Mouse (Mus musculus) mesoderm, embryonic 11.5 days (tissue): ENCODE measurements around the gene Ttc28.
A peak's percentile ranks its signal among the peaks of the same experiment; 100 is the strongest.

Experiments
- DNase-seq: peaks from one replicate; pipeline ENCODE4 v3.0.0-alpha.2; 2012; ENCODE audit warnings: low read depth, low spot score

Ttc28 gene

GRCm38 (mm10) chr5:111205817-111206216, 326.2 kb downstream of the Ttc28 start:
- no peak for DNase-seq

GRCm38 (mm10) chr5:111207924-111208659, 328.5 kb downstream of the Ttc28 start:
- DNase-seq = peak; percentile 74

- peak; percentile 68 for DNase-seq
Measured at GRCm38 (mm10) chr5:111208660-111208969, 329.0 kb downstream of the Ttc28 start.

DNA sequence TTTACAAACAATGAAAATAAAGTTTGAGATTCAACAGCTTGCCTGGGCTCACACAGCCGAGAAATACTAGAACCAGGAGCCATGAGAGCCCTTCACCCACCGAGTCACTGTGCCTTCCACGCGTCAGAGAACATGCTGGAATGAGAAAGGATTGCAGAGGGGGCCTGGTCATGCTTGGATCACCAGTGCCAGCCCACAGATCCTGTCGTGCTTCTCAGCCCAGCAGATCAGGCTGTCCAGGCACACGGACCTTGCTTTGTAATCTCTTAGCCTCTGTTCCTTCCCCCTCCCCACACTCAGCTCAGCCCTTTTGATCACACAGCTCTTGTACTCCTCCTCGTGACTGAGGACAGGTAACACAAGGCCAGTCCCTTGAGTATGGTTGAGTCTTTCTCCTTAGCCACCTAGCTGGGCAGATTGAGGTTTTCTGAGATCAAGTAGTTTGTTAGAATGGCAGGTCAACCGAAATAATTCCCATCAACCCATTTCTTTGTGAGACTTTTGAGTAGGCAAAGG, 334.4 kb downstream of the Ttc28 start:
- DNase-seq = no peak

- no peak for DNase-seq
Measured at GRCm38 (mm10) chr5:111214890-111215289, 335.3 kb downstream of the Ttc28 start.

DNA sequence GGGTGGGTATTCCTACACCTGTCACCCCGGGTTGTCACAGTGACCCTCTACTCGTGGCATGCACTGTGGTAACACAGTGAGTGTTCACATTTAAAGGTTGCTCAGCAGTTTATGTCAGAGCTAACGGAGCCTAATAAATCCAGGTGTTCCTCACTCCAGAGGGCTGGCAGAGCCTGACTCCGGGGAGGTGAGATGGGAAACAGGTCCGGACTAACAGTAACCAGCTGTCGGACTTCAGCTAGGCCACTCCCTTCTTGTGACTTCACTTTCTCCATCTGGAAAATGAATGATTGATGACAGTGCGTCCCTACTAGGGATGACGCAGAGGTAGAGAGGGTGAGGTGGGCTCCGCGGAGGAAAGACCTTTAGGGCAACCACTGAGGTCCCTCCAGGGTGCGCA, 336.1 kb downstream of the Ttc28 start:
- DNase-seq = peak; percentile 63

GRCm38 (mm10) chr5:111216166-111216565, 336.6 kb downstream of the Ttc28 start:
- DNase-seq = no peak

- DNase-seq = no peak
Measured at GRCm38 (mm10) chr5:111217447-111218110, 338.0 kb downstream of the Ttc28 start.

DNA sequence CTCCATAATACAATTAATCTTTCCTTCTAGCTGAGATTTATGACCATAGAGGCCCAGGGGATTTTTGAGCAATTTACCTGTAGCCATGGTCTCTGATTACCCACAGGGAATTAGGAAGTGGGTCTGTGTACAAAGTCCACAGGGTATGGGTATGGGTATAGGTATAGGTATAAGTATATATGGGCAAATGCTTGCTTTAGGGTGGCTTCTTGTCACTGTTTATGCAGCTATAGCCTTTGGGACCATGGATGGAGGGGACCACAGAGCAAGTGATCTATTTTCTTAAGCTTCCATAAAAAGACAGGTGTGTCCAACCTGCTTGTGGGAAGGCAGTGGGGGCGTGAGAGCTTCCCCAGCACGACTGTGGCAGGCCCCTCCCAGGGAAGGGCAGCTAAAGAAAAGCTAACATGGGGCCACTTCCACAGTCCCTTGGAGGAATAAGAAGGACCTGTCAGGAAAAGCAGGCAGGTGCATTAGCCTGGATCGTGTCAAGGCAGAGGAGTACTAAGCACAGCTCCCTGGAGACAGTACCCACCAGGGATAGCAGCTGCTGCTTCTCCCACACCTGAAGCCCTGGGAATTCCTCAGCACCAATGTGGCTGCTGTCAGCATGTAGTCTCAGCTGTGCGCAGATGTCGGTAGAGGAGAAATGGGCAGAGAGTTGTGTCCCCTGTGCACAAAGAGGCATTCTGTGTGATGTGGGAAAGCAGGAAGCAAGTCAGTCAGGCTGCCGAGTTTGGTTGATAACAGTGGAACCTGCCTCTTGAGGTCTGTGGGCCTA, 338.7 kb downstream of the Ttc28 start:
- DNase-seq = no peak

- no peak for DNase-seq
Measured at GRCm38 (mm10) chr5:111218998-111219397, 339.4 kb downstream of the Ttc28 start.

DNA sequence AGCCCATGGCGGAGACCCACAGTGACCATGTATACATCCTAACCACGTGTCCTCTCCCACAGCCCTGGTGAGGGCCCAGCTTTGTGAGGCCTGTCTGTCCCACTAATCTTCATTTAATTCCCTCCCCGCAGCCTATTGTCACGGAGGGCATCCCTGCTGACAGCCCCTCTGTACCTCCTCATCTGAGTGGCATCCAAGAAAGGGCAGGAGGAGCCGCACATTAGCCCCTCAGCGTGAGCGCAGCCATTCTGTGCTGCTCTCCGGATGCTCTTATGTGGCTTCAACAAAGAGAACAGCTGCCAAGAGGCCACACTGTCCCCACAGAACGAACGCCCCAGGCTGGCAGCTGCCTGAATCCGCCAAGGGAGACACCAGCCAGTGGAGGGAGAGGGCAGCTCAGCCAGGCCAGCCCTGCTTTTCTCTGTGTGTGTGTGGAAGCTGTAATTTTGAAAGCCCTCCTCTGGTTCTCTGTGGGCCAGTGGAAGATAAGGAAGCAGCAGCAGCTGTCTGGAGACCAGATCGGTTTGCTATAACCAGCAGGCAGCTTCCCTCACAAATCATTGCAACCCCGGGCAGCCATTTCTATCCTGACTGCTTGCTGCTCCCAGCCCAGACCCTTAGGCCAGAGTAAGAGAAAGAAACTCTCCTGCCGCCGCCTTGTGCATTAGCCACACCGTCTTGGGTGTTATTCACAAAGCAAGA, 341.2 kb downstream of the Ttc28 start:
- peak; percentile 80 for DNase-seq

GRCm38 (mm10) chr5:111222820-111223219, 343.2 kb downstream of the Ttc28 start:
- DNase-seq = no peak

GRCm38 (mm10) chr5:111225306-111225705, 345.7 kb downstream of the Ttc28 start:
- DNase-seq = peak; percentile 61

DNA sequence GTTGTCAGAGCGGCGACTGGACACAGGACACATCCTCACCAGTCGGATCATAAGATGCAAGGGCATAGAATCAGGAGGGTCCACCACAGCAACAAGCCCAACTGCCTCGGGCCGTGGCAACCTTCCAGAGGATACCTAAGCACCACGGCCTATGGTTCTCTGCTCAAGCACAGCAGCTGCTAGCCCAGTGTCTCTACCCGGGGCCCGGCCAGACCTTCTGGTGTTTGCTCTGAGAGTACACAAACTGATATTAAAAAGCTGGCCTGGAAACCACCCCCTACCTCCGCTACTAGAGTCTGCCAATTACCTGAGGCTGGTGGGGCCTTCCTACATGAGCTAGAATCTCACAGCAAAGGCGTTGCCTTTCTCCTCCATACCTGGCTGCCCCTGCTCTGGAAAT, 346.9 kb downstream of the Ttc28 start:
- DNase-seq = no peak

- DNase-seq = peak; percentile 63
Measured at GRCm38 (mm10) chr5:111227850-111228249, 348.2 kb downstream of the Ttc28 start.

GRCm38 (mm10) chr5:111228302-111229040, 348.9 kb downstream of the Ttc28 start:
- peak; percentile 64 for DNase-seq

GRCm38 (mm10) chr5:111229041-111229394, 349.4 kb downstream of the Ttc28 start:
- DNase-seq = no peak

DNA sequence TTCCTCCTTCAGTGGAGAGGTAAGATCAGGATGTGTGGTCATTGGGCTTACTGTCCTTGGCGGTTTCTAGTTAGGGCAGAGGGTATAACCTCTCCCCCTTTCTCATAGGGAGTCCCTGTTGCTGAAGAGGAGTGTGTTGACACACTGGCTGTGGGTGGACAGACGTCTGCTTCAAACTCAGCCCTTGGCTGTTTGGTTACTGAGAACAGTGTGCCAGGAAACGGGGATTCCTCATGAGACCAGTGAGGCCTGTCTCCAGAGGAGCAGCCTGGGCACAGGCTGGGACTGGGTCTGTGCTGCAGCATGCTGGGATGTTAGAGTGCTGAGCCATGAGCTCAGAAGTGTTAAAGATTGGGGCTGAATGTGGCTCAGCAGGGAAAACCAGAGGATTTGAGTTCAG, 350.1 kb downstream of the Ttc28 start:
- no peak for DNase-seq

DNA sequence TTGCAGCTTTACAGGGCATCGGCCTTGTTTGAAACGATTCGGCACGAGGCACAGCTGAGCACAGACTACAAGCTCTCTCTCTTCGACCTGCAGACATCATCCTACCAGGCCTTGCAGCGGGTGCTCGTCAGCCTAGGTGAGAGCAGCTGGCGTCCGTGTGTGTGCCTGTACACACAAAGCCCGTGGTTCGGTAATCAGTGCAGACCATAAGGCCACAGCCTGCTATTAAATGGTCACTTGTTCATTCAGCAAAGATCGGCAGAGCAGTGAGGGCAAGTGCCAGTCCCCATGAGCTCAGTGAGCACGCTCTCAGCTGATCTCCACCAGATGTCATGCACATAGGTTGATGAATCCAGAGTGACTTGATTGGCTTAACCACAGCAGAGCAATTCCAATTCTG, 351.4 kb downstream of the Ttc28 start:
- no peak for DNase-seq

DNA sequence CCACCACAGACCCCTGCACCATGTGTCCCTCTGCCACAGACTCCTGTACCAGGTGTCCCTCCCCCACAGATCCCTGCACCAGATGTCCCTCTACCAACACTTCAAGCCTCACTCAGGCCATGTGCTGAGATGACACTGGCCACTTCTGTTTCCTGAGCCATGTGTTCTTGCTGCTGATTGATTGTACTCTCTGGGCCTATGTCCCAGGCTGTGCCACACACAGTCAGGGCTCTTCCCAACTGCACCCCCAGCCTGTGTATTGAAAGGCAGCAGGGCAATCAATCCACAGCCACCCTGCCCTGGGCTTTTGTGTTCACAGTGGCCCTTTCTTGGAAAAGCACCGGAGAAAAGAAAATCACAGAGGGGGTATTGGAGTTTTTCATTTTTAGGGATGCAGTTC, 352.2 kb downstream of the Ttc28 start:
- no peak for DNase-seq

DNA sequence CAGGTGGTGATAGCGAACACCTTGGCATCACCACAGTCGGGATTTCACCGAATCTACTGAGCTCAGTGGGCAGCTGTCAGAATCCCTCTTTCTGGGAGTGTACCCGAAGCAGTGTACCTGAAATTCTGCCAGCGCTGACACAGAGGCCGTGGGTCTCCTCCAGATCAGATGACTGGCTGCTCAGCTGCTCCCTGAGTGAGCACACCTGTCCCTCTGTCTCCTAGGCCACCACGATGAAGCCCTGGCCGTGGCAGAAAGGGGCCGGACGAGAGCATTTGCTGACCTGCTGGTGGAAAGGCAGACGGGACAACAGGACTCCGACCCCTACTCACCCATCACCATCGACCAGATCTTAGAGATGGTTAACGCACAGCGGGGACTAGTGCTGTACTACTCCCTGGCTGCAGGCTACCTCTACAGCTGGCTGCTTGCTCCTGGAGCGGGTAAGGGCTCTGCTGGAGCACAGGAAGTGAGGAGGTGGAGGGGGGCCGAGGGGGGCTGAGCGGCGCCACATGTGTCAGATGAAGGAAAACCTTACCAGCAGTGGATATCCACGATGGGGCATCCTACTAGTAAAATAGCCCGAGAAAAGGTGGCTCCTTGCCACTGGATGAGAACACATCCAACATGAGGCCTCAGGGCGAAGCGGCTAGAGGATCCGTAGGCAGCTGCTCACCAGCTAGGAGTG, 353.6 kb downstream of the Ttc28 start:
- no peak for DNase-seq
